Mouse (Mus musculus): ENCODE results near the gene Sh3bp1.

GRCm38 (mm10) chr15:78850059-78850824 is 49.3 kb upstream of the Sh3bp1 start:
- TF ChIP-seq CTCF (conservative IDR thresholded peaks at IDR 0.05; ENCODE audit: insufficient read depth, insufficient read length, low read depth, low read length): no peak
- no peak for TF ChIP-seq POLR2A (IDR thresholded peaks at IDR 0.05; ENCODE audit: low read depth, low read length)
